Mouse (Mus musculus): ENCODE results near the gene Itln1. TPM values are rescaled to one million over a fixed set of nuclear protein-coding genes. Genes with fewer than 3 reads are reported as not detected.
A peak's percentile ranks its signal among the peaks of the same experiment; 100 is the strongest.

Itln1 gene
- polyA plus RNA-seq, 1 experiment from 2014 or later = not detected

DNA sequence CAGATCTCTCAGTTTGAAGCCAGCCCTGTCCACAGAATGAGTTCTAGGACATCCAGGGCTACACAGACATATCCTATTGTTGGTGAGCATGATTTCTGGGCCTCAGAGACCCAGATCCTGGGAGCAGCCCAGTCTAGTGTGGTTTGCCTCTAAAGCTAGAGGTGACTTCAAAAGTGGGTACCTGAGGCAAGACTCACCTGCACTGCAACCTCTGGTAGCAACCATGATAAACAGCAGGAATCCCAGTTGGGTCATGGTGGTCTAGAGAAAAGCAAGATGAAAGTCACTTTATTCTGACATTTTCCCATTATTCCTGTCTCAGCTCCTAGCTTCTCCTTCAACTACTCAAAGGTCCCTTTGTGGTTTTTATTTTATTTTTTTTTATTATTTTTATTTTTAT lies 537 bp downstream of the Itln1 start:
- ATAC-seq (ENCODE audit: low read depth) = no peak
- no peak overlapping the region for H3K27ac ChIP-seq (ENCODE audit: low read depth, low read length)
- no peak overlapping the region for H3K9ac ChIP-seq (replicated peaks; ENCODE audit: low read depth, low read length)
- no peak overlapping the region for H3K4me3 ChIP-seq (ENCODE audit: low read depth, low read length)
- no peaks in the 10 kb centered on the region for H3K36me3 ChIP-seq (ENCODE audit: control insufficient read depth, insufficient read depth, low read length)
- H3K4me1 ChIP-seq (ENCODE audit: control insufficient read depth, insufficient read depth, low read length) = no peaks in the 10 kb centered on the region
- no peaks in the 10 kb centered on the region for H3K27me3 ChIP-seq (ENCODE audit: control insufficient read depth, insufficient read depth, low read length)
- no peaks in the 10 kb centered on the region; the same call in 1 of the 2 replicates for H3K9me3 ChIP-seq (ENCODE audit: control insufficient read depth, low read length)
- no peak overlapping the region for H3K4me2 ChIP-seq (ENCODE audit: low read depth, low read length)

DNA sequence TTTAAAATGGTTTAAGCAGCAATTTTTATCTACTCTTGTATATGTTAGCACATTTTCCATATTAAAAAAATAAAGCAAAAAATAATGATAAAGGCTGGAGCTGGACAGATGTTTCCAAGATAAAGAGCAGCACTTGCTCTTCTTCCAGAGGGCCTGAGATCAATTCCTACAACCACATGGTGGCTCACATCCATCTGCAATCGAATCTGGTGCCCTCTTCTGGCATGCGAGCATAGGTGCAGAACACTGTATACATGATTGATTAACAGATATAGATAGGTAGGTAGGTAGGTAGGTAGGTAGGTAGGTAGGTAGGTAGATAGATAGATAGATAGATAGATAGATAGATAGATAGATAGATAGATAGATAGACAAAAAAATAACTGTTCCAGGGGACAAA lies 2.3 kb downstream of the Itln1 start:
- ATAC-seq (ENCODE audit: low read depth) = no peak
- Histone ChIP-seq H3K9ac (replicated peaks; ENCODE audit: low read depth, low read length) (no peak overlapping the region), H3K9me3 (ENCODE audit: control insufficient read depth, low read length) (no peaks in the 10 kb centered on the region), H3K4me1 (ENCODE audit: control insufficient read depth, insufficient read depth, low read length) (no peaks in the 10 kb centered on the region), H3K27me3 (ENCODE audit: control insufficient read depth, insufficient read depth, low read length) (no peaks in the 10 kb centered on the region), H3K27ac (ENCODE audit: low read depth, low read length) (no peak overlapping the region), H3K4me2 (ENCODE audit: low read depth, low read length) (no peak overlapping the region), H3K36me3 (ENCODE audit: control insufficient read depth, insufficient read depth, low read length) (no peaks in the 10 kb centered on the region), H3K4me3 (ENCODE audit: low read depth, low read length) (no peak overlapping the region)
- WGBS = 69% methylated on average over 2 of the region's 2 CpGs

DNA sequence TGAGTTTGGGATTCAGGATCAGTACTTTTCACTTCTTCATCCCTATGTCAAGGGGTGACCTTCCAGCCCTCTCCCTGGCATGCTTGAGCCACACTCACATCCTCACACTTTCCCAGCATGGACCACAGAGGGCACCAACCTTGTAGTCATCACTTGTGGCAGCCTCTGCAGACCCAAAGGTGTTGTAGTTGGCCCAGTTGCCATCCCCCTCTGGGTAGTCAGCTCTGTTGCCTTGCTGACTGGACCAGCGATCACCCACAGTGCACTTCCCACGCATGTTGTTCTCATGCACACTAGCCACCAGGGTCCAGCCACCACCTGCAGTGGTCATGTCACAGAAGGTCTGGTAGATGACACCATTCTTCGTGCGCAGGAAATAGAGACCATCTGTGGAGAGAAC lies 3.7 kb downstream of the Itln1 start:
- H3K27me3 ChIP-seq (ENCODE audit: control insufficient read depth, insufficient read depth, low read length) = no peaks in the 10 kb centered on the region
- ATAC-seq (ENCODE audit: low read depth) = no peak
- H3K27ac ChIP-seq (ENCODE audit: low read depth, low read length) = no peak overlapping the region
- no peaks in the 10 kb centered on the region for H3K9me3 ChIP-seq (ENCODE audit: control insufficient read depth, low read length)
- no peak overlapping the region for H3K4me3 ChIP-seq (ENCODE audit: low read depth, low read length)
- H3K4me1 ChIP-seq (ENCODE audit: control insufficient read depth, insufficient read depth, low read length) = no peaks in the 10 kb centered on the region
- no peaks in the 10 kb centered on the region for H3K36me3 ChIP-seq (ENCODE audit: control insufficient read depth, insufficient read depth, low read length)
- H3K4me2 ChIP-seq (ENCODE audit: low read depth, low read length) = no peak overlapping the region
- no peak overlapping the region for H3K9ac ChIP-seq (replicated peaks; ENCODE audit: low read depth, low read length)
- 88% methylated on average over 4 of the region's 4 CpGs for WGBS

DNA sequence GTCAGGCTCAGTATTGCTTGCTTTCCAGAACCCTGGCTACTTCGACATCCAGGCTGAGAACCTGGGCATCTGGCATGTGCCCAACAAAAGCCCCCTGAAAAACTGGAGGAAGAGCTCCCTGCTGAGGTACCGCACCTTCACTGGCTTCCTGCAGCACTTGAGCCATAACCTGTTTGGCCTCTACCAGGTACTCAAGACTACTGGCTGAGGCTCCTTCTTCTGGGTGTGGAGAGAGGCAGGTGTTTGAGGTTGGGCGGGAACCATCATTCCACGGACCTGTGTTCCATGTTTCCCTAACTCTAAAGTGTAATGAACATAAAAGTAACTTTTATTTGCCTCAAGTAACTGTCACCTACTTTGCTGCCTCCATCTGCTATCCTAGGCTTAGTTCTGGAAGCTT lies 19.5 kb downstream of the Itln1 start:
- Histone ChIP-seq H3K4me1 (ENCODE audit: control insufficient read depth, insufficient read depth, low read length) (no peaks in the 10 kb centered on the region), H3K4me2 (ENCODE audit: low read depth, low read length) (no peak overlapping the region), H3K27me3 (ENCODE audit: control insufficient read depth, insufficient read depth, low read length) (no peaks in the 10 kb centered on the region), H3K27ac (ENCODE audit: low read depth, low read length) (no peak overlapping the region), H3K4me3 (ENCODE audit: low read depth, low read length) (no peak overlapping the region), H3K9me3 (ENCODE audit: control insufficient read depth, low read length) (no peaks in the 10 kb centered on the region), H3K36me3 (ENCODE audit: control insufficient read depth, insufficient read depth, low read length) (no peaks in the 10 kb centered on the region), H3K9ac (replicated peaks; ENCODE audit: low read depth, low read length) (no peak overlapping the region)
- WGBS = 90% methylated on average over 4 of the region's 4 CpGs
- ATAC-seq (ENCODE audit: low read depth) = no peak

DNA sequence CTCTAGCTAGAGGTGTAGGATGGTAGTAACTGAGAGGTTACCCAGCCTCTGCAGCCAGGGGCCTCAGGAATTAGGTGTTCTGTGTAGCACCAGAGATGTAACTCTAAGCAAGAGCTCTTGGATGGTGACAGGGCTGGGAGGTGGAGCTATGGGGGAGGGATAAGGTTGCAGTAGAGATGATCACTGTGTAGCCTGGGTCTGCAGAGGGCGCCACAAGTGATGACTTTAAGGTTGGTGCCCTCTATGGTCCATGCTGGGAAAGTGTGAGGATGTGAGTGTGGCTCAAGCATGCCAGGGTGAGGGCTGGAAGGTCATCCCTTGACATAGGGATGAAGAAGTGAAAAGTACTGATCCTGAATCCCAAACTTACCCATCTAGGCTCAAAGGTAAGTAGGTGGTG lies 20.1 kb downstream of the Itln1 start:
- Histone ChIP-seq H3K27ac (ENCODE audit: low read depth, low read length) (no peak overlapping the region), H3K4me1 (ENCODE audit: control insufficient read depth, insufficient read depth, low read length) (no peaks in the 10 kb centered on the region), H3K9ac (replicated peaks; ENCODE audit: low read depth, low read length) (no peak overlapping the region), H3K36me3 (ENCODE audit: control insufficient read depth, insufficient read depth, low read length) (no peaks in the 10 kb centered on the region), H3K27me3 (ENCODE audit: control insufficient read depth, insufficient read depth, low read length) (no peaks in the 10 kb centered on the region), H3K9me3 (ENCODE audit: control insufficient read depth, low read length) (no peaks in the 10 kb centered on the region), H3K4me2 (ENCODE audit: low read depth, low read length) (no peak overlapping the region), H3K4me3 (ENCODE audit: low read depth, low read length) (no peak overlapping the region)
- ATAC-seq (ENCODE audit: low read depth) = no peak; the same call in 1 of the 2 replicates
- 37% methylated on average over 1 of the region's 1 CpGs for WGBS

DNA sequence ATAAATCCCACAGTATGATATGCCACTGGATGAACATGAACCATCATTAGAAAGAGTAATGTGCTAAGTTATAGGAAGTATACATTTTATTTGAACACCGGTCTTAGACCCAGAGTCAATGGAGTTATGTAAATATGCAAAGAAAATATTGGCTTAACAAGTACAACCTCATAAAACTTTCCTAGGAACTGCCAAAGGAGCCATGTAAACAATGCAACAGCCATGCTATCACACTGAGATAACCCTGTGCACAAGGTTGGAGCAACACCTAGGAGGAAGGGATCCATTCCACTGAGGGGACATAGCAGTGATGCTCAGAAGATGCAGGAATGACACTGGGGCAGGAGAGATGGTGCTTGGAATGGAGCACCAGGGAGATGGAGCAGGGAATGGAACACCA lies 21.3 kb downstream of the Itln1 start:
- H3K36me3 ChIP-seq (ENCODE audit: control insufficient read depth, insufficient read depth, low read length) = no peaks in the 10 kb centered on the region
- WGBS = 98% methylated on average over 1 of the region's 1 CpGs
- H3K27me3 ChIP-seq (ENCODE audit: control insufficient read depth, insufficient read depth, low read length) = no peaks in the 10 kb centered on the region
- H3K4me2 ChIP-seq (ENCODE audit: low read depth, low read length) = no peak overlapping the region
- no peaks in the 10 kb centered on the region for H3K4me1 ChIP-seq (ENCODE audit: control insufficient read depth, insufficient read depth, low read length)
- H3K4me3 ChIP-seq (ENCODE audit: low read depth, low read length) = no peak overlapping the region
- no peaks in the 10 kb centered on the region for H3K9me3 ChIP-seq (ENCODE audit: control insufficient read depth, low read length)
- no peak overlapping the region for H3K27ac ChIP-seq (ENCODE audit: low read depth, low read length)
- ATAC-seq (ENCODE audit: low read depth) = no peak
- no peak overlapping the region for H3K9ac ChIP-seq (replicated peaks; ENCODE audit: low read depth, low read length)

DNA sequence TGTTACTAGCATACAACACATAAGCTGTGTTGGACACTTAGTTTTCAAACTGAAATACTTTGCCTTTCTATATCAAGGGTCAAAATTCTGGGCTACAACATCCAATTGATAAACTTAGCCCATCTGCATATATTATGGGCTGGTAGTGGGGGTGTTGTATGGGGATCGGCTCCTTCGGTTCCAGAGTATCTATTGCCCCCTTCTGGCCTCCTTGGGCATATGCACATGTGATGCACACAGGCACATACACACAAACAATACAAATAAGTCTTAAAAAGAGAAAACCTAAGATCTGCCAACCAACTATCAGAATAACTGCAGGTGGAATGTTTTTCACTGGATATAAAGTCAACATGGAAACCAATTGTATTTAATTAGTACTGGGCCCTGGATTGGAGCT lies 21.9 kb downstream of the Itln1 start:
- no peaks in the 10 kb centered on the region for H3K27me3 ChIP-seq (ENCODE audit: control insufficient read depth, insufficient read depth, low read length)
- ATAC-seq (ENCODE audit: low read depth) = no peak
- no peaks in the 10 kb centered on the region for H3K36me3 ChIP-seq (ENCODE audit: control insufficient read depth, insufficient read depth, low read length)
- 81% methylated on average over 2 of the region's 2 CpGs for WGBS
- no peak overlapping the region for H3K4me3 ChIP-seq (ENCODE audit: low read depth, low read length)
- H3K4me1 ChIP-seq (ENCODE audit: control insufficient read depth, insufficient read depth, low read length) = no peaks in the 10 kb centered on the region
- no peak overlapping the region for H3K27ac ChIP-seq (ENCODE audit: low read depth, low read length)
- no peak overlapping the region for H3K9ac ChIP-seq (replicated peaks; ENCODE audit: low read depth, low read length)
- H3K4me2 ChIP-seq (ENCODE audit: low read depth, low read length) = no peak overlapping the region
- H3K9me3 ChIP-seq (ENCODE audit: control insufficient read depth, low read length) = no peaks in the 10 kb centered on the region

DNA sequence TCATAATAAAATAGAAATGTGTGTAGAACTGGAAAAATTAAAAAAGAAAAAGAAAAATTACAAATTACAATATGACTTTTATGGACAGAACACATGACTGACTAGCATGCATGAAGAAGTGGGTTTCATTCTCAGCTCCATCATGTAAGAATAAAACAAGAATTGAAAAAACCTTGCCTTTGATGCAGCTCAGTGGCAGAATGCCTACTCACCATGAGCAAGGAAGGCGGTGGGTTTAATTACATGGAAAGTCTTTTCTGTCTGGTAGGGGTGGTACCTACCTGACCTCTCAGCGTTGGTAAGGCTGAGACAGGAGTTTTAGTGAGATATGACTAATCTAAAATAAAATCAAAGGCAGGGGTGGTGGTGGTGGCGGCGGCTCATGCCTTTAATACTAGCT lies 30.5 kb downstream of the Itln1 start:
- H3K27ac ChIP-seq (ENCODE audit: low read depth, low read length) = no peak overlapping the region
- peak overlapping the region; percentile 62 for H3K4me2 ChIP-seq (ENCODE audit: low read depth, low read length)
- H3K4me1 ChIP-seq (ENCODE audit: control insufficient read depth, insufficient read depth, low read length) = peaks cover 6% of the 10 kb centered on the region; the same call in 1 of the 2 replicates
- H3K36me3 ChIP-seq (ENCODE audit: control insufficient read depth, insufficient read depth, low read length) = no peaks in the 10 kb centered on the region
- H3K9me3 ChIP-seq (ENCODE audit: control insufficient read depth, low read length) = no peaks in the 10 kb centered on the region
- H3K27me3 ChIP-seq (ENCODE audit: control insufficient read depth, insufficient read depth, low read length) = no peaks in the 10 kb centered on the region
- ATAC-seq (ENCODE audit: low read depth) = no peak
- 66% methylated on average over 4 of the region's 4 CpGs for WGBS
- H3K9ac ChIP-seq (replicated peaks; ENCODE audit: low read depth, low read length) = peak overlapping the region; percentile 42; the same call in 1 of the 2 replicates
- peak overlapping the region; percentile 53 for H3K4me3 ChIP-seq (ENCODE audit: low read depth, low read length)

DNA sequence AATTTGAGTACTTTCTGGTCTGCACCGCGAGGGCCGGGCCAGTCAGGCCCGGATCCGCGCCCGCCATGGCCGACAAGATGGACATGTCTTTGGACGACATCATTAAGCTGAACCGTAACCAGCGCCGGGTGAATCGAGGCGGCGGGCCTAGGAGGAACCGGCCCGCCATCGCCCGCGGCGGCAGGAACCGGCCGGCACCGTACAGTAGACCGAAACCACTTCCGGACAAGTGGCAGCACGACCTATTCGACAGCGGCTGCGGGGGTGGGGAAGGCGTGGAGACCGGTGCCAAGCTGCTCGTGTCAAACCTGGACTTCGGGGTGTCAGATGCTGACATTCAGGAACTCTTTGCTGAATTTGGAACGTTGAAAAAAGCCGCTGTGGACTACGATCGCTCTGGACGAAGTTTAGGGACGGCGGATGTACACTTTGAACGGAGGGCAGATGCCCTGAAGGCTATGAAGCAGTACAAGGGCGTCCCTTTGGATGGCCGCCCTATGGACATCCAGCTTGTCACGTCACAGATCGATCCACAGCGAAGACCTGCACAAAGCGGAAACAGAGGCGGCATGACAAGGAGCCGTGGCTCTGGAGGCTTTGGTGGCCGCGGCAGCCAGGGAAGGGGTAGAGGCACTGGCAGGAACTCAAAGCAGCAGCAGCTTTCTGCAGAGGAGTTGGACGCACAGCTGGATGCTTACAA lies 31.4 kb downstream of the Itln1 start:
- Histone ChIP-seq H3K9me3 (ENCODE audit: control insufficient read depth, low read length) (no peaks in the 10 kb centered on the region), H3K9ac (replicated peaks; ENCODE audit: low read depth, low read length) (peak overlapping the region; percentile 80), H3K4me3 (ENCODE audit: low read depth, low read length) (peak overlapping the region; percentile 53), H3K27ac (ENCODE audit: low read depth, low read length) (peak overlapping the region; percentile 95), H3K36me3 (ENCODE audit: control insufficient read depth, insufficient read depth, low read length) (no peaks in the 10 kb centered on the region), H3K4me1 (ENCODE audit: control insufficient read depth, insufficient read depth, low read length) (peaks cover 6% of the 10 kb centered on the region; the same call in 1 of the 2 replicates), H3K27me3 (ENCODE audit: control insufficient read depth, insufficient read depth, low read length) (no peaks in the 10 kb centered on the region), H3K4me2 (ENCODE audit: low read depth, low read length) (peak overlapping the region; percentile 62)
- peak; percentile 75 for ATAC-seq (ENCODE audit: low read depth)
- under 1% methylated on average over 53 of the region's 53 CpGs for WGBS
